Mouse (Mus musculus) hindbrain, embryonic 10.5 days (tissue): ENCODE measurements around the gene Akirin2. TPM values are rescaled to one million over a fixed set of nuclear protein-coding genes. Genes with fewer than 3 reads are reported as not detected.

Experiments used
- DNase-seq: peaks from one replicate; pipeline ENCODE4 v3.0.0-alpha.2; 2017; ENCODE audit warnings: low spot score
- H3K27ac ChIP-seq: fragments of 300-500 bp; sonication (generic); 2 replicates; pipeline ENCODE4 v1.5.1; 2016; ENCODE audit warnings: mild to moderate bottlenecking, moderate library complexity
- H3K27me3 ChIP-seq: fragments of 300-500 bp; sonication (generic); 2 replicates; pipeline ENCODE4 v1.6.1; 2016; ENCODE audit warnings: mild to moderate bottlenecking; ENCODE audit not compliant: poor library complexity, insufficient read depth, severe bottlenecking
- H3K36me3 ChIP-seq: fragments of 300-500 bp; sonication (generic); 2 replicates; pipeline ENCODE4 v1.6.1; 2016; ENCODE audit warnings: mild to moderate bottlenecking, moderate library complexity
- H3K4me1 ChIP-seq: fragments of 300-500 bp; sonication (generic); replicated peaks from 2 replicates; pipeline ENCODE4 v1.6.1; 2016; ENCODE audit warnings: mild to moderate bottlenecking
- H3K4me3 ChIP-seq: fragments of 300-500 bp; sonication (generic); 2 replicates; pipeline ENCODE4 v1.5.1; 2016; ENCODE audit warnings: mild to moderate bottlenecking, moderate library complexity
- H3K9me3 ChIP-seq: fragments of 300-500 bp; sonication (generic); 2 replicates; pipeline ENCODE4 v1.6.1; 2016; ENCODE audit warnings: mild to moderate bottlenecking, moderate library complexity
- WGBS: fragments of 180-500 bp; shearing (Covaris S2); methylation state at CpG from one replicate; pipeline ENCODE4 v1.1.7; 2016; 5-methylcytosine and 5-hydroxymethylcytosine counted together
- polyA plus RNA-seq: library from polyadenylated mRNA; unstranded; fragments of >200 nt; fragmentation: Nextera tagmentation; extraction: Ambion mirVana; gene quantifications from 2 replicates; pipeline ENCODE4 v1.2.1, GENCODE M21; 2016

The Akirin2 gene
- polyA plus RNA-seq, 1 experiment from 2014 or later = 85.7 TPM

- no peaks in the 10 kb centered on the region for H3K9me3 ChIP-seq
- no peaks in the 10 kb centered on the region for H3K27me3 ChIP-seq
- peaks cover 26% of the 10 kb centered on the region for H3K4me1 ChIP-seq
- peak overlapping the region; percentile 94 for H3K27ac ChIP-seq
- peaks cover 20% of the 10 kb centered on the region for H3K36me3 ChIP-seq
- peak overlapping the region; percentile 80 for H3K4me3 ChIP-seq
- no peak for DNase-seq
- WGBS = 84% methylated on average over 6 of the region's 6 CpGs
Measured at GRCm38 (mm10) chr4:34613571-34614145, 62.9 kb downstream of the Akirin2 start.

GRCm38 (mm10) chr4:34614630-34615094, 63.9 kb downstream of the Akirin2 start, which contains the start of the genes Orc3 and Rars2:
Orc3 (minus strand) TSS chr4:34614944.
Rars2 (plus strand) TSS chr4:34614957.
- Histone ChIP-seq H3K27me3 (no peaks in the 10 kb centered on the region), H3K4me1 (peaks cover 26% of the 10 kb centered on the region), H3K36me3 (peaks cover 11% of the 10 kb centered on the region), H3K9me3 (no peaks in the 10 kb centered on the region), H3K4me3 (peak within 1 kb of the TSS; percentile 80), H3K27ac (peak within 1 kb of the TSS; percentile 94)
- under 1% methylated on average over 42 of the region's 42 CpGs for WGBS
- peak; percentile 89 for DNase-seq

GRCm38 (mm10) chr4:34615303-34615702, 64.6 kb downstream of the Akirin2 start:
- Histone ChIP-seq H3K27me3 (no peaks in the 10 kb centered on the region), H3K36me3 (peaks cover 13% of the 10 kb centered on the region; the same call in 1 of the 2 replicates), H3K4me3 (peak overlapping the region; percentile 80), H3K9me3 (no peaks in the 10 kb centered on the region), H3K4me1 (peaks cover 26% of the 10 kb centered on the region), H3K27ac (peak overlapping the region; percentile 94)
- DNase-seq = no peak
- WGBS = 4% methylated on average over 13 of the region's 13 CpGs

- no peak for DNase-seq
- 70% methylated on average over 8 of the region's 8 CpGs for WGBS
- Histone ChIP-seq H3K4me1 (peaks cover 26% of the 10 kb centered on the region), H3K27ac (no peak overlapping the region), H3K36me3 (peaks cover 5% of the 10 kb centered on the region; the same call in 1 of the 2 replicates), H3K9me3 (no peaks in the 10 kb centered on the region), H3K27me3 (no peaks in the 10 kb centered on the region), H3K4me3 (peak overlapping the region; percentile 80)
Measured at GRCm38 (mm10) chr4:34616146-34616545, 65.4 kb downstream of the Akirin2 start.

Other genes starting within 250 kb of the Akirin2 start
- 82.1 and 95.5 TPM in 2 replicates for gene Orc3, start 64.0 kb downstream of the Akirin2 start, polyA plus RNA-seq
- gene Rars2, start 64.0 kb downstream of the Akirin2 start, polyA plus RNA-seq = 67.2 and 69.8 TPM in 2 replicates
- 59.4 and 61.5 TPM in 2 replicates for gene Slc35a1, start 136.5 kb downstream of the Akirin2 start, polyA plus RNA-seq
- 1.5 and 3.9 TPM in 2 replicates for gene Cfap206, start 179.3 kb downstream of the Akirin2 start, polyA plus RNA-seq
- not detected in 2 replicates for gene Gm136, start 205.3 kb downstream of the Akirin2 start, polyA plus RNA-seq
- 36.1 and 40.6 TPM in 2 replicates for gene Smim8, start 227.5 kb downstream of the Akirin2 start, polyA plus RNA-seq